Mouse (Mus musculus) stomach, postnatal 0 days (tissue): ENCODE data around the gene Apmap.

ENCODE experiments used
- CTCF ChIP-seq: IDR thresholded peaks from 2 replicates; pipeline ENCODE4 v1.5.1; 2016; ENCODE audit warnings: antibody characterized with exemption, low read depth, mild to moderate bottlenecking, moderate library complexity
- EP300 ChIP-seq: optimal IDR thresholded peaks from 2 replicates; pipeline ENCODE3; 2016; ENCODE audit warnings: antibody characterized with exemption

- TF ChIP-seq EP300 (no peak), CTCF (no peak)
Observed at GRCm38 (mm10) chr2:150648300-150648895, 40.0 kb upstream of the Apmap start.
